Mouse (Mus musculus) MEL (cell line): ENCODE measurements around the gene Bpifb9b.

Experiments
- CHD1 ChIP-seq: IDR thresholded peaks from 2 replicates; pipeline ENCODE4 v1.6.1; 2012; ENCODE audit warnings: low read depth, mild to moderate bottlenecking, inconsistent platforms, low read length, improper control_type of control experiment
- CTCF ChIP-seq, 3 experiments: IDR thresholded peaks in 2 of 3; conservative IDR thresholded peaks in 1 of 3; 2 replicates each; pipeline ENCODE4 v1.5.1; 2011 to 2012; ENCODE audit warnings: low read length in 3 of 3, low read depth in 2 of 3, mild to moderate bottlenecking in 2 of 3, improper control_type of control experiment in 1 of 3, inconsistent platforms in 1 of 3, mixed read lengths in 1 of 3, moderate library complexity in 1 of 3; ENCODE audit not compliant: control insufficient read depth in 1 of 3, insufficient read depth in 1 of 3, poor library complexity in 1 of 3, severe bottlenecking in 1 of 3
- HCFC1 ChIP-seq: IDR thresholded peaks from 2 replicates; pipeline ENCODE4 v1.6.1; 2012; ENCODE audit warnings: low read depth, mild to moderate bottlenecking, inconsistent platforms, low read length, improper control_type of control experiment, moderate library complexity
- MAX ChIP-seq: IDR thresholded peaks from 2 replicates; pipeline ENCODE4 v1.6.1; 2011; ENCODE audit warnings: low read length, improper control_type of control experiment
- MAZ ChIP-seq: IDR thresholded peaks from 2 replicates; pipeline ENCODE4 v1.6.1; 2012; ENCODE audit warnings: low read depth, mild to moderate bottlenecking, inconsistent platforms, low read length, improper control_type of control experiment
- POLR2A ChIP-seq, 2 experiments: IDR thresholded peaks; 2 replicates each; pipeline ENCODE4 v1.6.1; 2011 to 2012; ENCODE audit warnings: low read length in 2 of 2, mild to moderate bottlenecking in 2 of 2, control low read depth in 1 of 2, improper control_type of control experiment in 1 of 2, low read depth in 1 of 2, moderate library complexity in 1 of 2; ENCODE audit not compliant: control insufficient read depth in 1 of 2, insufficient read depth in 1 of 2, poor library complexity in 1 of 2
- SMC3 ChIP-seq: IDR thresholded peaks from 2 replicates; pipeline ENCODE4 v1.6.1; 2011; ENCODE audit warnings: low read depth, low read length, improper control_type of control experiment
- TBP ChIP-seq: IDR thresholded peaks from 2 replicates; pipeline ENCODE4 v1.8.0; 2011; ENCODE audit warnings: low read depth, low read length, improper control_type of control experiment
- USF1 ChIP-seq: IDR thresholded peaks from 2 replicates; pipeline ENCODE4 v1.6.1; 2014; ENCODE audit warnings: low read depth, mild to moderate bottlenecking, inconsistent platforms, low read length, improper control_type of control experiment, moderate library complexity

GRCm38 (mm10) chr2:154338161-154338560, 31.1 kb downstream of the Bpifb9b start:
- no peak for TF ChIP-seq MAZ
- no peak for TF ChIP-seq CTCF (IDR thresholded peaks at IDR 0.05 in 2 of 3, conservative IDR thresholded peaks at IDR 0.05 in 1 of 3; ENCODE audit: control insufficient read depth in 1 of 3, insufficient read depth in 1 of 3, low read depth in 2 of 3, low read length in 3 of 3, poor library complexity in 1 of 3, severe bottlenecking in 1 of 3)
- TF ChIP-seq POLR2A (IDR thresholded peaks at IDR 0.05; ENCODE audit: control insufficient read depth in 1 of 2, insufficient read depth in 1 of 2, low read depth in 1 of 2, low read length in 2 of 2, poor library complexity in 1 of 2) = no peak
- TF ChIP-seq SMC3 = no peak
- no peak for TF ChIP-seq CHD1
- TF ChIP-seq HCFC1 = no peak
- TF ChIP-seq USF1 = no peak
- no peak for TF ChIP-seq TBP
- no peak for TF ChIP-seq MAX
